Mouse (Mus musculus) heart, postnatal 0 days (tissue): ENCODE measurements at regions not wholly inside any gene's neighbourhood (a gene's known extent, or its start where the extent isn't known, plus 50 kb on each side); places are given as distances from the start of the nearest gene placed in this dataset.

Source experiments
- CTCF ChIP-seq: IDR thresholded peaks from 2 replicates; pipeline ENCODE4 v1.5.1; 2016; ENCODE audit warnings: antibody characterized with exemption, control low read depth, low read depth
- EP300 ChIP-seq: IDR thresholded peaks from 2 replicates; pipeline ENCODE4 v1.6.1; 2016; ENCODE audit warnings: antibody characterized with exemption, low read depth

GRCm38 (mm10) chr7:136607278-136608120 lies 286.9 kb upstream of the Mgmt start:
- TF ChIP-seq CTCF (no peak), EP300 (no peak)
